Mouse (Mus musculus) gastrocnemius, adult 8-10 months (tissue): Measurements from ENCODE around the gene Cd72. TPM values are rescaled to one million over a fixed set of nuclear protein-coding genes. Genes with fewer than 3 reads are reported as not detected.

Source experiments
- DNase-seq, 2 experiments: peaks; one replicate each; pipeline ENCODE4 v3.0.0; 2022; ENCODE audit warnings: low spot score in 2 of 2
- total RNA-seq, 4 experiments: library from RNA; stranded (reverse); gene quantifications; 2 replicates each; pipeline ENCODE4 v1.2.4; 2022

Cd72 gene
- total RNA-seq, 4 experiments from 2014 or later = not detected

- DNase-seq = peak in 1 of 2 experiments; percentile 50
Measured at GRCm38 (mm10) chr4:43478906-43479832, 24.7 kb upstream of the Cd72 start.

- DNase-seq = no peak
Measured at GRCm38 (mm10) chr4:43478534-43478858, 24.1 kb upstream of the Cd72 start.

DNA sequence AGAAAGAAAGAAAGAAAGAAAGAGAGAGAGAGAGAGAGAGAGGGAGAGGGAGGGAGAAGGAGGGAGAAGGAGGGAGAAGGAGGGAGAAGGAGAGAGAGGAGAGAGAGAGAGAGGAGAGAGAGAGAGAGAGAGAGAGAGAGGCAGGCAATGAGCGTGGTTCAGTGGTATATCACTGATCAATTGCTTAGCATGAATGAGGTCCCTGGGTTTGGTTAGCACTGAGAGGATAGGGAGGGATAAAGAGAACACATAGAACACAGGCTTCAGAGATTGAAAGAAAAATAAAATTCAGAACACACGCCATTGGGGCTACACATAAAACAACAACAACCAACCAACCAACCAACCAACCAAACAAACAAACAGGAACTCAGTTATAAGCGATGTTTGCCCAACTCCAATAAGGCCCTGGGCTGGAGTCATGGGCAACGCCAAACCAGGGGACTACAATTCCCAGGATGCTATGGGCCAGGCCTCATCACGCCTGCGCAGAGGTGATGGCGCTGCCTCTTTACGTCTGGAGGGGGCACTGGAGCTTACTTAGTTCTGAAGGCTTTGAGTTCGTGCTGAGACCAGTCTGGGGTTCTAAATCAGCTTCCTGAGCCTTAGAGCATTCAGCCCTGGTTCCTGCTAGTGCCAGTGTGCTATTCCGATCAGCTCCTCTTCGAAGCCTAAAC is 23.6 kb upstream of the Cd72 start:
- peak; percentile 79 to 85 for DNase-seq

- no peak for DNase-seq
Measured at GRCm38 (mm10) chr4:43476604-43477003, 22.2 kb upstream of the Cd72 start.

- DNase-seq = no peak
Measured at GRCm38 (mm10) chr4:43473636-43474035, 19.2 kb upstream of the Cd72 start.

GRCm38 (mm10) chr4:43470301-43470700 is 15.9 kb upstream of the Cd72 start:
- DNase-seq = no peak

DNA sequence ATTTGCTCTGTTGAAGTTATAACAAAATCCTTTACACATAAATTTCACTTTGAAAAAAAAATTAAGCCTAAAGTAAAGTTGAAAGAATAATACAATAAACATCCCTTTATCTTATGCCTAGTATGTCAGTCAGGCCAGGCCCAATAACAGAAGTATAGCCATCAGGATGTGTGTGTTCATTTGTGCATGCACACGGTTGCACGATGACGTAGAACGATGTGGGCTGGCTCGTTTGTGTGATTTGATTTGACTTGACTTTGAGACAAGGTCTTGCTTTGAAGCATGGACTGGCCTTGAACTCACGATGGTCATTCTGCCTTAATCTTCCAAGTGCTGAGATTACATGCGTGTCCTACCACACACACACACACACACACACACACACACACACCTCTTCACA is 12.4 kb upstream of the Cd72 start:
- no peak for DNase-seq

DNA sequence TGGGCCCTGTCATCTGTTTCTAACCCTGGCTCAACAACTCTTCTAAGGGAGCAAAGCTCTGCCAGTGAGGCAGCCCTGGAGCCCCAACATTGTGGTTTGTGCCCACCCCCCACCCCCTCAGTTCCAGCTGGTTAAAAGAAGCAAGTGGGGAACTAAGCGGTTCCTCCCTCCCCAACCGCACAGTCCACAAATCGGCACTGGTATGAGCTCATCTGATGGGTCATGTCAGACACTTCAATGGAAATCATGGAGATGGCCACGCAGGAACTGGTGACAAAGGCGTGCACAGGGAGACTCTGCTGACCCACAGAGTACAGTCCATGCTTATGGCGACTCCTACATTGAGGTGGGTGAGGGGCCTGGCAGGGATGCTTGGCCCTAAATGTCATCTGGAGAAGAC is 11.5 kb upstream of the Cd72 start:
- no peak for DNase-seq

- DNase-seq = no peak
Measured at GRCm38 (mm10) chr4:43463102-43463501, 8.7 kb upstream of the Cd72 start.

DNA sequence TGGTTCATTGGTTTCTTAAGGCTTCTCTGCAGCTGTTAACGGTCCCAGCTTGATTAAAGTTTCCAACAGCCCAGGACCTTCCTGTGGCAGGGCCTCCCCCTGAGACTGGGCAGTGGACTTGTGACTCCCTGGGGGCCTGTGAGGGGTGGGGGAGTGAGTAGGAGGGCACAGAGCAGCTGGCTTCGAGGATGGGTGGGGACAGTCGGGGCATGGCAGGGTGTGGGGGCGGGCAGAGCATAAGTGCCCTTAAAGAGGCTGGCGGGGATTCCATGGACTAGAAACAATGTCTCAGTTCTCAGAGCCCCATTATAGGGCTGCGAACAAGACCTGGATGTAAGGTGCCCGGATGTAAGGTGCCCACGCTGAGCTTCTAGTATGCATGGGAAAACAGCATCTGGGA is 2.7 kb upstream of the Cd72 start:
- DNase-seq = no peak

DNA sequence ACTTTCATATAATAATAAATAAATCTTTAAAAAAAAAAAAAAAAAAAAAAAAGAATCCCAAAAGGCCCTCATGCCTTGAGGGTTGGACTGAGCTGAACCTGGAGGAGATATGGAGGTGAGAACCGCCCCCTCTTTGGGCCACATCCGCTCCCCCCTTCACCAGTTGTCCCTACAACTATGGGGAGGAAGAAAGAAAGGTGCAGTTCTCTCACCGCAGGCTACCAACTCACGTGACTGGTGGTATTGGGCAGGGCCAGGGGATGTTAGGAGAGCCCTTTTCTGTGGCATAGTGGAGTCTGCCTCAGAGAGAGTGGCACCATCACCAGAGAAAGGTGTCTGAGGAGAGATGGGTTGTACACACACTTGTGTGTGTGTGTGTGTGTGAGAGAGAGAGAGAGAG is 2.0 kb upstream of the Cd72 start:
- no peak for DNase-seq

DNA sequence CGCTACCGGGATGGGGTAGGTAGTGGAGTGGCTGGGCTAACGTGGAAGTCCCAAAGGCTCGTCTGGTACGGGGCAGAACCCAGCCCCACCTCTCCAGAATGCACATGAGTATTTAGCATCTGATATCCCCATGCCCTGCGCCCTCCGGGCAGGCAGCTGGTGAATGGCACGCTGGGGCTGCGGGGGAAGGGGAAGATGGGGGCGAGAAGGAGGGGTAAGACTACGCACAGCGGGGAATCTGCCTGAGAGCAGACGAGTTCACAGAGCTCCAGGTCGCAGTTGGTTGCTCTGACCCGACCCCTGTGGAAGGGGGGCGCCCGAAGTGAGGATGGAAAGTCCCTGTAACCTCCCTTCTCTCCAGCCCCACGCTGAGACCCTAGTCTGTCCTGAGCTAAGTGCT is 1.0 kb downstream of the Cd72 start:
- no peak for DNase-seq

DNA sequence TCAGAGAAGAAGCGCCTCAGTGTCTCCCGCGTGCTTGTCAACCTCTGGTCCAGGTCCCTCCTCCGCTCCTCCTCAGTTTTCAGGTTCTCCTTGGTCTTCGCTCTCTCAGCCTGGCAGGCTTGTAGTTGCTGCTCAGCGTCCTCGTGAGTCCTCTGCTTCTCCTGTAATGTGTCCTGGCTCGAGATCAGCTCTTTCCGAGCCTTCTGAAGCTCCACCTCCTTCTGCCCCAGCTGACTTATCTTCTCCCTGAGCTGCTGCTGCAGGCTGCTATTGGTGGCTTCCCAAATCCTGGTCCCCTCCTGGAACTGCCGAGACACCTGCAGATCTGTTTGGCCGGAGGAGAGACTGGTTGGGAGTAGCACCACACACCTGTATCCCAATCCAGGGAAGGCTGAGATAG is 2.1 kb downstream of the Cd72 start:
- no peak for DNase-seq

DNA sequence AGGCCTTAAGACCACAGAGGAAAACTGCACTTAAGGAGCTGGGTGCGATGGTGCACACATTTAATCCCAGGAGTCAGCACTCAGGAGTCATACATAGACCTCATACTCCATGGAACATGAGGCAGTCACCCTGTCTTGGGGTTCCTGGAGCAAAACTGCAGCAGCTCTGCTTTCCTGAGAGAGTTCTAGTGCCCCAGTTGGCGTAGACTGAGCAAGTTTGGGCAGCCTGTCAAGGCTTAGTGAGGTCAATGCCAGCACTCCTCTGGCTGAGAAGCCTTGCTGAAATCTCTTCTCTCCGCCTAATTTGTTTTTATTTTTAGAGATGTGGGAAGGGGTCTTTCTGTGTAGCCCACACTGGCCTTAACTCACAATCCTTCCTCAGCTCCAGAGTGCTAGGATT is 5.9 kb downstream of the Cd72 start:
- no peak for DNase-seq

GRCm38 (mm10) chr4:43447251-43447650 is 7.2 kb downstream of the Cd72 start:
- DNase-seq = peak in 1 of 2 experiments; percentile 64

GRCm38 (mm10) chr4:43443511-43443910 is 10.9 kb downstream of the Cd72 start:
- DNase-seq = no peak

DNA sequence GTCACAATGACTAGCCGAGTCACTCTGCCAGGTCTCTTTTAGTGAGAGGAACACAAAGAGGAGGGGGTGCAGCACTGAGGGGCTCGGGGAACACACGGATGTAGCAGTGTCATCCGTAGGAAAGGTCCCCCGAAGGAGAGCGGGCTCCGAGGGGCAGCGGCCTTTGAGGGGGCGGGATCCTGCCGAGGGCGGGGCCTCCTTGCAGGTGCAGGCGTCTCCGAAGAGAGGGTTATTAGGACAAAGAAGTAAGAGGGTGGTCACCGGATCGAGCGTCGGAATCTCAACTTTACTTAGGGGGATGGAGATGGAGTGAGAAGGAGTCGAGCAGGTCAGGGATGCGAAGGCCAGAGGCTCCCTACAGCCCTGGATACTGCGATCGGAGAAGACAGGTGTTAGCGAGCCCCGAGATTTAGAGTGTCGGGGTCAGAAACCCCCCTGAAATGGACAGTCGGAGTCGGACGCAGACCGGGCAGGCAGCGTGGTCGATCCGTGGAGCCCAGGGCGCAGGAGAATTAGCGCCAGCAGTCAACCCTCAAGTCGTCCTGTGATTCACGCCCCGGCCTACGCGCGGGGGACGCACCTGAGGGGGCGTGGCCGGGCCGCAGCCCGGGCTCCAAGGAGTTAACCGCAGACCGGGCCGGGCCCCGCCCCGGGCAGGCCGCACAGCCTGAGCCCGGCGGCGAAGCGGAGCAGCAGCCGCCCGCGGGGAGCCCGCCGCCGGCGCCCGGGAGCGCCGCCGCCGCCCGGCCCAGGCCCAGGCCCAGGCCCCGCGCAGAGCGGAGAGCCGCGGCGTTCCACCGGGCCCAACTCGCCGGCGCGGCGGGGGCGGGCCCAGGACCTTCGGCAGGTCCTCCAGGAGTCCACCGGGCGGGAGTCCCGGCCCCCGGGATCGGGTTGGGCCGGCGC is 11.7 kb downstream of the Cd72 start:
- peak; percentile 48 to 66 for DNase-seq

- DNase-seq = peak; percentile 97 to 98
Measured at GRCm38 (mm10) chr4:43442044-43442443, 12.4 kb downstream of the Cd72 start.

- DNase-seq = no peak
Measured at GRCm38 (mm10) chr4:43441639-43442038, 12.8 kb downstream of the Cd72 start, which contains the start of gene Tesk1. TSS of gene Tesk1 (plus strand) at chr4:43441939.

- DNase-seq = no peak
Measured at GRCm38 (mm10) chr4:43432832-43433231, 21.6 kb downstream of the Cd72 start.

DNA sequence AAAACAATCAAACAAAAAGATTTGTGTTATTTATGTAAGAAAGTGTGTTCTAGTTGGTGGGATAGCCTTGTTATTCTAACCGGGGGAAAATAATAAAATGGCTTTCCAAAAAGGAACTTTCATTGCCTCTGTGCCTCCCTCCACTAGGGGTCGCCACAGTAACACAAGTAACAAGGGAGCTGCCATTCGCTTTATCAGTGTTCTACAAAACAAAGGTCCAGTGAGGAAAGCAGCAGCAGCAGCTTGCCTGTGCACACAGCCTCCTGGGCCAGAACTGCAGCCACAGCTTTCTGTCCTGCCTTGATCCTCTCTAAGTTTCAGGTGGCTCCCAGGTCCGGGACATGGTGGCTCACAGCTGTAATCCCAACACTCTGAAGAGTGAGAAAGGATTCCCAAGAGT is 22.7 kb downstream of the Cd72 start:
- DNase-seq = peak; percentile 68 to 74

DNA sequence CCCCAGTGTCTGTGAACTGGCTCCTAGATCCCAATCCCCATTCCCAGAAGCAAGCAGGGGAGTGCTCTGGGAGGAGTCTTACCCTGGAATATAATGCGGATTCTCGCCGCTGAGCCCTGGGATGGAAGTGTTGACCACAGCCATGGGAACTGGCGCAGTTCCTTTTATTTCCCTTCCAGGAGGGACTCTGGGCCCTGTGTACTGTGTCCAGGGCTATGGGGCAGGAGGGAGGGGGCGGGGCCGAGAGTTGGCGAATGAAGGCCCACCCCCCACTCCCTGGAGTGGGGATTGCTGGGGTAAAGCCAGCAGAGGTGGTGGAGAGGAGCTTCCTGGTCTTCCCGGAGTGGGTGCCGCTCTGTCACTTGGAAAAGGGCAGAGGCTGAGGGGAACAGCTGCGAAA is 25.5 kb downstream of the Cd72 start, which contains the start of gene Fam166b:
Gene Fam166b, minus strand, starts transcription at position 189 of the 400 bp plus-strand sequence.
- no peak for DNase-seq
